Mouse (Mus musculus) spleen, embryonic (tissue): ENCODE measurements around the gene Sec31a.

Source experiments
- CTCF ChIA-PET: fragments of 350-600 bp; sonication (Branson Sonifier 250); formaldehyde crosslinking; loops from one replicate; lab custom pipeline; 2022; lab: Charles Lee

The Sec31a gene

DNA sequence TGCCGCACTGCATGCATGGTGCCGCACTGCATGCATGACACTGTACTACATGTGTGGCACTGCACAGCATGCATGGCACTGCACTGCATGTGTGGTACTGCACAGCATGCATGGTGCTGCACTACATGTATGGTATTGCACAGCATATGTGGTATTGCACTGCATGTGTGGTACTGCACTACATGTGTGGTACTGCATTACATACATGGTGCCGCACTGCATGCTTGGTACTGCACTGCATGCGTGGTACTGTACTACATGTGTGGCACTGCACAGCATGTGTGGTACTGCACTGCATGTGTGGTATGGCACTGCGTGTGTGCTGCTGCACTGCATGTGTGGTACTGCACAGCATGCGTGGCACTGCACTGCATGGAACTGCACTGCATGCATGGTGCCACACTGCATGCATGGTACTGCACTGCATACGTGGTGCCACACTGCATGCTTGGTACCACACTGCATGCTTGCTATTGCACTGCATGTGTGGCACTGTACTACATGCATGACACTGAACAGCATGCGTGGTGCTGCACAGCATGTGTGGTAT, 65.1 kb downstream of the Sec31a start:
- CTCF ChIA-PET = no interaction called here

- CTCF ChIA-PET = no interaction called here
These were observed 66.5 kb downstream of the Sec31a start for GRCm38 (mm10) chr5:100349287-100350215.

DNA sequence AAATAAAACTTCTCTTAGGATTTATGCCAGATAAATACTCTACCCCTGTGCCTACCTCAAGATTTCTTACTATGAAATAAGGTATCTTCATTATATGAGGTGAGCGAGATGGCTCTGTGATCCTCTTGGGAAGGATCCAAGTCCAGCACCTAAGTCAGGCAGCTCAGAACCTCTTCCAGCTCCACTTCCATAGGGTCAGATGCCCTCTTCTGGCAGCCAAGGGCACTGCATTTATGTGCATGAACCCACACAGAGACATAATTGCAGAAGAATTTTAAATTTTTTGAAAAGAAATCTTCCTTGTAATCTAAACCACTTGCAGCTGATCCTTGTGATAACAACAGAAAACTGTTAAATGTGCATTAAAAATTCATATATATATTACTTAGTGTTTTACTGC, 70.9 kb downstream of the Sec31a start:
- CTCF ChIA-PET = no interaction called here

GRCm38 (mm10) chr5:100343087-100343486, 72.9 kb downstream of the Sec31a start:
- CTCF ChIA-PET = no interaction called here

DNA sequence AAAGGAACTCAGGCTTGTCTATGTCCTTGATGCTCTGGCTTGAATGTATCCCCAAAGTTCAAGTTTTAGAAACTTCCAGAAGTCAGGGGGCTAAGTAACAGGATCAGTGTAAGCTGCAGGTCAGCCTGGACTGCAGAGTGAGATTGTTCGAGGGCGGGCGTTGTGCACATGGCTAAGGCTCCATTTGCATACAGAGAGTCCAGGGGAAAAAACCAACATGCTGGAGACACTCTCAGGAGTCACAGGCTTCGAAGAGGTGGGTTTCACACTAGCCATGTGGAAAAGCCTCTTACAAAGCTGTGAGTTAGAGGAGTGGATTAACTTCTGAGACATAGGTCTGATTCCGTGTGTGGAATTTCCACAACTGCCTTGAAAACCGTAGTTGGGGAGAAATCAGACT, 73.6 kb downstream of the Sec31a start:
- CTCF ChIA-PET = no interaction called here

DNA sequence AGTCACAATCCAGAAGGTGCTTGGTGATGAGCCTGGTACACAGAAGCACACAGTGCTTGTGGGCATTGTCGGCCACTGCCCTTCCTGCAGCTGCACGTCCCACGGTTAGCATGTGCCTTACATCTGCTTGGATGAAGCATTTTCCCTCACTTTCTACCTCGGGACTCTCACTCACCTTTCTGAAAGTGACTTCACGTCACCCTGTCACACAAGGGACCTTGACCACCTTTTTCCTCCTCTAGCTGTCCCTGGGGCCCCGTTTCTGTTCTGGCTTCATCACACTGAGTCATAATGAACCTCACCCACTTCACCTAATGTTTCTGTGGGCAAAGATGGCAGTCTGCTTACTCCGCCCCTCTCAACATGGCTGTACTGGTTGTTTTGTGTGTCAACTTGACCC, 75.0 kb downstream of the Sec31a start:
- CTCF ChIA-PET = no interaction called here

DNA sequence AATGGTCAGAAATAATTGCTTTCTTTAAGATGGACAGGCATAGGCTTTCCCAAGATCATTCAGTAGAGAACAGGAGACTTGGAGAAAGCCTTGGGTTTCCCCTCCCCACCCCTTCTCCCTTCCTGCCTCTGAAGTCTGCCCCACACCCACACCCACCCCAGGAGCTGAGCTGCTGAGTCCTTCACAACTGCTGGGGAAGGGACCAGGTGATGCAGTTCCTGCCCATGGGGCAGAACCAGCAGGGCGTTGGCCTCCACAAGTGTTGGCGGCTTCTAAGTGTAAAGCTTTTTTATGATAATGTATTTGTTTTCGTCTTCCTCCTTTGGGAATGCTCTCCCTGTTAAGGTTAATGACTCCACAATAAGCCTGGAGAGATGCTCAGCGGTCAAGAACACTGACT, 78.2 kb downstream of the Sec31a start:
- CTCF ChIA-PET = interaction anchor here (0.8 kb wide), 1 partner anchor 13 kb away, joined by 5 read pairs; no protein-coding TSS in a partner anchor

- CTCF ChIA-PET = interaction anchor here (0.5 kb wide), 1 partner anchor 92 kb away, joined by 3 read pairs; no protein-coding TSS in a partner anchor
These were observed 79.2 kb downstream of the Sec31a start for GRCm38 (mm10) chr5:100336876-100337275.

DNA sequence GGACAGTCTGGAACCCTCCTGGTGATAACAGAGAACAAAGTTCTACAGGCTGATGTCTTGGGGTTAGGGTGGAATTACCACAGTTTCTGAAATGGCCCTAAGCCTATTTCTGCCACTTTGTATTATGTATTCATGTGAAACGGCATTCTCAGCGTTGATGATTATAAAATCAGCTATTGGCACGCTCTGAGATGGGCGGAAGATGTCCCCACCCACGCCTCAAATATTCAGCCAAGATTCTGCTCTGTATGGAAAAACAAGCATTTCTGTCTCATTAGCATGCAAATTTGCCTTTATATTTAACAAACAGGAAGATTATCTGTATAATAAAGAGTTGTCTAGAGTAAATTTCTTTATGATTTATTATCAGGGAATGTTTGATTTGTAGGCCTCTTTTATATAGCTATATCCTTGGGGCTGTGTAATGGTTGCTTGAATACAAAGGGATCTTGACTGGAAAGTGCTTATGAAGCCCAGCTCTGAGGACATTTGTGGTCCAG, 80.4 kb downstream of the Sec31a start:
- CTCF ChIA-PET = no interaction called here

- CTCF ChIA-PET = no interaction called here
These were observed 81.3 kb downstream of the Sec31a start for GRCm38 (mm10) chr5:100334686-100335085.

GRCm38 (mm10) chr5:100333607-100334380, 82.2 kb downstream of the Sec31a start:
- CTCF ChIA-PET = no interaction called here

- CTCF ChIA-PET = no interaction called here
These were observed 83.6 kb downstream of the Sec31a start for GRCm38 (mm10) chr5:100332300-100333004.

GRCm38 (mm10) chr5:100331636-100332035, 84.4 kb downstream of the Sec31a start:
- CTCF ChIA-PET = no interaction called here

- CTCF ChIA-PET = interaction anchor here (0.9 kb wide), 1 partner anchor 256 kb away, joined by 3 read pairs; no protein-coding TSS in a partner anchor
These were observed 94.0 kb downstream of the Sec31a start for GRCm38 (mm10) chr5:100322081-100322480.

DNA sequence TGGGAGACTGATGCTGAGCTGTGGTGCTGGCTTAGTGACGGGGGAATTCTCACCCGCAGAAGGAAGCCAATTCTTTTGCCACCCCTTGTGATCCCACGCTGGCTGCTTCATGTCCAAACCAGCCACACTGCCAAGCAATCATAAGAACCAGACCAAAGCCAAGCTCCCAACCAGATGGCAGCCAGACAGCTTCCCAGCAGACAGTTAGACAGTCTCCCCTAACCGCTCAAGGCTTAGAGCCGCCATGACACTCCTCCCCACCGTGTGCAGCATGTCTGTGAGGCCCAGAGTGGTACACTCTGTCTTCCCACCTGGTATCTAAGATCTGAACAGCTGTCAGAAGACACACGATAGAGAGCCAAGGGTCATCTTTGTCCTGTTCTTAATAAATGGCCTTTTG, 98.2 kb downstream of the Sec31a start:
- CTCF ChIA-PET = no interaction called here

DNA sequence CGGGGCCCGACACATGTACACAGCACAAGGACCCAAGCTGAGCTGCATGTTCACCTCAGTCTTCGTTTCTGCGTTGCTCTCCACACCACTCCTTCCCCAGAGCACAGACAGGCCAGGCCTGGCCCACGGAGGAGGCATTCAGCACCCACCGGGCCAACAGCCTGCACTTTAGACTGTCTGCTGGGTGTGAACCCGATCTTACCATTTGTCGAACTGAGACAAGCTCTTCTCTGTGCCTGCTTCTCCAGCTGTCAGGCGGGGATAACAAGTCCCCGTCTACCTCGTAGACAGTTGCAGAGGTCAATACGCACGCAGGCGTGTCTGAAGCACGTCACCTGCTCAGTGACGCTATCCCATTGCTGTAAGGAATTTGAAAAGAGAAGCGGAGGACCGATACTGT, 99.0 kb downstream of the Sec31a start:
- CTCF ChIA-PET = no interaction called here

- CTCF ChIA-PET = no interaction called here
These were observed 100.4 kb downstream of the Sec31a start for GRCm38 (mm10) chr5:100315646-100316045.

- CTCF ChIA-PET = no interaction called here
These were observed 103.6 kb downstream of the Sec31a start for GRCm38 (mm10) chr5:100312391-100312790.
